Mouse (Mus musculus) midbrain, embryonic 11.5 days (tissue): ENCODE measurements around the gene Ust. TPM values are rescaled to one million over a fixed set of nuclear protein-coding genes. Genes with fewer than 3 reads are reported as not detected.
A peak's percentile ranks its signal among the peaks of the same experiment; 100 is the strongest.

Experiments used
- ATAC-seq: fragments of 200-750 bp; cut with Nextera tagmentation; 2 replicates; pipeline ENCODE4 v1.8.0; 2017; ENCODE audit warnings: moderate TSS enrichment, moderate library complexity; ENCODE audit not compliant: low FRiP score
- DNase-seq: peaks from one replicate; pipeline ENCODE4 v3.0.0; 2015; ENCODE audit warnings: low spot score; ENCODE audit errors: missing footprints
- H3K27ac ChIP-seq: fragments of 300-500 bp; sonication (generic); 2 replicates; pipeline ENCODE4 v1.5.1; 2014; ENCODE audit warnings: low read depth, low read length
- H3K27me3 ChIP-seq: fragments of 300-500 bp; sonication (generic); 2 replicates; pipeline ENCODE4 v1.6.1; 2014; ENCODE audit warnings: mild to moderate bottlenecking, low read length, moderate library complexity, mixed read lengths; ENCODE audit not compliant: control insufficient read depth, insufficient read depth
- H3K36me3 ChIP-seq: fragments of 300-500 bp; sonication (generic); 2 replicates; pipeline ENCODE4 v1.6.1; 2014; ENCODE audit warnings: mild to moderate bottlenecking, low read length, moderate library complexity, mixed read lengths; ENCODE audit not compliant: control insufficient read depth, insufficient read depth
- H3K4me1 ChIP-seq: fragments of 300-500 bp; sonication (generic); 2 replicates; pipeline ENCODE4 v1.6.1; 2014; ENCODE audit warnings: low read length; ENCODE audit not compliant: control insufficient read depth, insufficient read depth
- H3K4me2 ChIP-seq: fragments of 300-500 bp; sonication (generic); 2 replicates; pipeline ENCODE4 v1.6.1; 2014; ENCODE audit warnings: mild to moderate bottlenecking, moderate library complexity
- H3K4me3 ChIP-seq: fragments of 300-500 bp; sonication (generic); 2 replicates; pipeline ENCODE4 v1.5.1; 2014; ENCODE audit warnings: low read depth, low read length
- H3K9ac ChIP-seq: fragments of 300-500 bp; sonication (generic); 2 replicates; pipeline ENCODE4 v1.6.1; 2014; ENCODE audit warnings: low read length
- H3K9me3 ChIP-seq: fragments of 300-500 bp; sonication (generic); 2 replicates; pipeline ENCODE4 v1.6.1; 2016; ENCODE audit warnings: low read length; ENCODE audit not compliant: control insufficient read depth
- WGBS: fragments of 180-500 bp; shearing (Covaris S2); extraction: QIAGEN DNeasy Blood & Tissue Kit; methylation state at CpG from one replicate; pipeline ENCODE4 v1.1.7; 2014; 5-methylcytosine and 5-hydroxymethylcytosine counted together
- polyA plus RNA-seq: library from polyadenylated mRNA; unstranded; fragments of >200 nt; fragmentation: Nextera tagmentation; extraction: Ambion mirVana; gene quantifications from 2 replicates; pipeline ENCODE4 v1.2.1, GENCODE M21; 2014

Ust gene
- polyA plus RNA-seq, 1 experiment from 2014 or later = 2.9 TPM

DNA sequence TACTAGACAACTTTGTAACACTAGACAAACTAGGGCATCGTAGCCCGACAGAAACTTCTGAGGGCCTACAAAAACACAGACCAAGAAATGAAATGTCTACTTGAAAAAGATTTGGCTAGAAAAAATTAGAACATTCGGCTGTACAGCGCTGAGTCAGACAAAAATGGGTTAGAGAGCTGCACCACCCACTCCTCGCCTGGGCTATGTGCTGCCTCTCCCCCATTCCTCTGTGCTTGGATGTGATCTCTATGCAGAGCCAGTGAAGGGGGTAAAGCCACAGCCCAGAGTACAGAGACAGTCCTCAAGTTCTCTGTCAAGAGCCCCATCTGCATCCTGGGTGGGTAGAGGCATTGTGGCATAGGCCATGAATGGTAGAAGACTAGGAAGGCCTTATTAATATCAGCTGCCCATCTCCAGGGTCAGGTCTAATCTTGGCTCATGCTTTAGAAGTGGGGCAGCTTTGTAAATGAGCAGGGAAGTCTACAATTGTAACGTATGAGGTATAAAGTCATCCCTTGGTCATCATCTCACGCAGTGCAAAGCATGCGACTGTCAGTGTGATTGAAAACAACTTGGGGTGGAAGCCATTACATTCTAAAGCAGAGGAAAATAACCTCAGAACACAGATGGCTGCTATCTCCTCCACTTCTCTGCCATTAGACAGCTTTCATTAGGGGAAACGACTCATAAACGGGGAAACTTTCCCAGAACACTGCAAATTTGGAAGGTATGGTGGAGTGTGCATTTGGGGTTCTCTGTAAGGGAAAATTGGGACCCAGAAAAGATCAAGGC lies 281.6 kb downstream of the Ust start:
- no peak for ATAC-seq
- 92% methylated on average over 10 of the region's 10 CpGs for WGBS
- H3K9ac ChIP-seq = no peak overlapping the region
- no peak overlapping the region for H3K4me3 ChIP-seq
- H3K36me3 ChIP-seq = no peaks in the 10 kb centered on the region
- no peak overlapping the region for H3K27ac ChIP-seq
- no peaks in the 10 kb centered on the region for H3K4me1 ChIP-seq
- H3K27me3 ChIP-seq = no peaks in the 10 kb centered on the region
- no peak overlapping the region for H3K4me2 ChIP-seq
- 0 out of 2 replicates have a peak, but pooled peaks cover 2% of the 10 kb centered on the region for H3K9me3 ChIP-seq
- no peak for DNase-seq

- DNase-seq = no peak
- no peaks in the 10 kb centered on the region for H3K4me1 ChIP-seq
- no peaks in the 10 kb centered on the region for H3K36me3 ChIP-seq
- no peak overlapping the region for H3K4me3 ChIP-seq
- 85% methylated on average over 8 of the region's 8 CpGs for WGBS
- no peak for ATAC-seq
- no peak overlapping the region for H3K9ac ChIP-seq
- H3K9me3 ChIP-seq = 0 out of 2 replicates have a peak, but pooled peaks cover 2% of the 10 kb centered on the region
- H3K27ac ChIP-seq = no peak overlapping the region
- H3K4me2 ChIP-seq = no peak overlapping the region
- no peaks in the 10 kb centered on the region for H3K27me3 ChIP-seq
These were observed 285.3 kb downstream of the Ust start for GRCm38 (mm10) chr10:8233148-8233901.

DNA sequence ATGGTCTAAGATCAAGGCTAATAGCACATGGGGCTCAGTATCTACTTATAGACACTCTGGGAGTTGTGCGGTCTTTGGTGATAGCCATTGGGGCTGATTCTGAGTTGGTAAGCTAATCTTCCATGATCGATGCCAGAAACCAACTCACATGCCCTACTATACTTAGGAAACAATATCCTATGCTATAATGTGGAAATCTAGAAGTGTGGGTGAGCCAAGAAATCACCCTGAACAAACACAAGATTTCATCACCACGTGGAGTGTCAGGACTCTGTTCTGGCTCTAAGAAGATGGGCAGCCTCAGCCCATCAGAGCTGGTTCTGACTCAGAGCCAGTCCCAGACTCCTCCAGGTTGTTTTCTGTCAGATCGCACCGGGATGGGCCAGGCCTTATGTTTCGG lies 286.1 kb downstream of the Ust start:
- DNase-seq = no peak
- no peak overlapping the region for H3K27ac ChIP-seq
- no peak for ATAC-seq
- H3K4me2 ChIP-seq = no peak overlapping the region
- WGBS = 91% methylated on average over 6 of the region's 6 CpGs
- 0 out of 2 replicates have a peak, but pooled peaks cover 2% of the 10 kb centered on the region for H3K9me3 ChIP-seq
- no peaks in the 10 kb centered on the region for H3K27me3 ChIP-seq
- H3K4me1 ChIP-seq = no peaks in the 10 kb centered on the region
- H3K36me3 ChIP-seq = no peaks in the 10 kb centered on the region
- H3K4me3 ChIP-seq = no peak overlapping the region
- no peak overlapping the region for H3K9ac ChIP-seq

DNA sequence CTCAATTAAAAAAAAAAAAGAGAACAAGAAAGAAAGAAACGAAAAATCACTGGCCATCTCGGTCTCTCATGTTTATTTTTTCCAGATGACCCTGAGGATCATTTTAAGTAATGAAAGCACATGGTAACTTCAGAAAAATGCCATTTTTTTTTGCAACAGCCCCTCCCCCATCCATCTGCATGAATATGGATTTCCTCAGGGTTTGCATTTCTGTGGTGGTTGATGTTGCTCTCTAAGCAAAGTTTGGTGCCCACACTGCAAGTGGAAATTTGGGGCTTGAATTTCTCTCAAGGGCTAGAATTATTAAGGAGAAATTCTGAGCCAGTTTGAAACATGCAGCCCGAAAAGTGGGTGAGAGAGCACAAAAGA lies 290.3 kb downstream of the Ust start:
- Histone ChIP-seq H3K36me3 (no peaks in the 10 kb centered on the region), H3K9ac (no peak overlapping the region), H3K27ac (no peak overlapping the region), H3K4me1 (no peaks in the 10 kb centered on the region), H3K4me2 (no peak overlapping the region), H3K27me3 (no peaks in the 10 kb centered on the region), H3K9me3 (no peaks in the 10 kb centered on the region), H3K4me3 (no peak overlapping the region)
- ATAC-seq (no peak), DNase-seq (no peak)
- 81% methylated on average over 3 of the region's 3 CpGs for WGBS

DNA sequence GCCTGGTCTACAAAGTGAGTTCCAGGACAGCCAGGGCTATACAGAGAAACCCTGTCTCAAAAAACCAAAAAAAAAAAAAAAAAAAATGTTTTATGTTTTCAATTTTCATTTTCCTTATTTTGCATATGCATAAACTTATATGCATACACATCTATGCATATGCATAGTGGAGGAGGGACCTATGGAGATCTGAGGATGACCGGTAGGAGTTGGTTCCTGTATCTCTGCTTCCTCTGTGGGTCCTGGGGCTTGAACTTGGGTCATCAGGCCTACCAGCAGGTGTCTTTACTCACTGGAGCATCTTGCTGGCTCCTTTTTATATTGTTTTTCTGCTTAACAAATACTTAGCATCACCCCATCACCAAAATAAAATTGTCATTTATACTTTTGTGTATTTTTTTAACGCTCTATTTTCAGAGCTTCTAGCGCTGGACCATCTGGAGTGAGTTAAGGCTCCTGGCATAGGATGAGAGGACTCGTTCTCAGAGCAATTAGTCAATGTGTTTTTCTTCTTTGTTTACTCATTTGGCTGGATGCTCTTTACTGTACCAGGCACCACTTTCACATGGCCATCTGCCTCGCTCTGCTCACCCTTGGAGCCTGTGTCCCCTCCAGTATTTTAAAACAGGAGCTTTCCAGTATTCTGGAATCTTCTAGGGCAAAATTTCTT lies 290.8 kb downstream of the Ust start:
- H3K27ac ChIP-seq = no peak overlapping the region
- no peaks in the 10 kb centered on the region for H3K27me3 ChIP-seq
- ATAC-seq (no peak), DNase-seq (peak; percentile 19)
- H3K4me2 ChIP-seq = no peak overlapping the region
- no peak overlapping the region for H3K9ac ChIP-seq
- 83% methylated on average over 5 of the region's 5 CpGs for WGBS
- H3K36me3 ChIP-seq = no peaks in the 10 kb centered on the region
- no peaks in the 10 kb centered on the region for H3K4me1 ChIP-seq
- H3K4me3 ChIP-seq = no peak overlapping the region
- no peaks in the 10 kb centered on the region for H3K9me3 ChIP-seq

DNA sequence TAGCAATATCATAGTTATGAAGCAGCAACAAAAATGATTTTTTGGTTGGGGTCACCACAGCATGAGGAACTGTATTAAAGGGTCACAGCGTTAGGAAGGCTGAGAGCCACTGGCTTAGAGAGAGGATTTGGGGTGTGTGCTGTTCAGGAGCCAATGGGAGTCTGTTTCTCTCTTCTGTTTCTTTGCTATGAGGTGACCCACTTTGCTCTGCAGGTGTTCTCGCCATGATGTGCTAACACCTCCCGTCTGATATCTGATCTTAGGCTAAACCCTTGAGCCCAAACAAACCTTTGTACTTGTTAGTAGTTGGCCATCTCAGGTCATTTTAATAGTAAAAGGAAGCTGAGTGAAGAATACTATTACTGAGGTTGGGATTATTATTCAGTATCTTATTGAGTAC lies 292.0 kb downstream of the Ust start:
- H3K27ac ChIP-seq = no peak overlapping the region
- H3K4me1 ChIP-seq = no peaks in the 10 kb centered on the region
- H3K27me3 ChIP-seq = no peaks in the 10 kb centered on the region
- no peak overlapping the region for H3K4me3 ChIP-seq
- H3K9me3 ChIP-seq = no peaks in the 10 kb centered on the region
- no peaks in the 10 kb centered on the region for H3K36me3 ChIP-seq
- 78% methylated on average over 3 of the region's 3 CpGs for WGBS
- H3K9ac ChIP-seq = no peak overlapping the region
- ATAC-seq (no peak), DNase-seq (peak; percentile 23)
- no peak overlapping the region for H3K4me2 ChIP-seq

GRCm38 (mm10) chr10:8224641-8225040 lies 294.0 kb downstream of the Ust start:
- no peaks in the 10 kb centered on the region for H3K27me3 ChIP-seq
- no peak for ATAC-seq

GRCm38 (mm10) chr10:8224046-8224445 lies 294.6 kb downstream of the Ust start:
- Histone ChIP-seq H3K27ac (no peak overlapping the region), H3K9me3 (no peaks in the 10 kb centered on the region), H3K9ac (no peak overlapping the region), H3K4me2 (no peak overlapping the region), H3K36me3 (no peaks in the 10 kb centered on the region), H3K4me1 (no peaks in the 10 kb centered on the region), H3K27me3 (no peaks in the 10 kb centered on the region), H3K4me3 (no peak overlapping the region)
- no peak for ATAC-seq
- WGBS = 83% methylated on average over 8 of the region's 8 CpGs
- peak; percentile 51 for DNase-seq

More at GRCm38 (mm10) chr10:8224641-8225040, 294.0 kb downstream of the Ust start:
- WGBS = 85% methylated on average over 2 of the region's 2 CpGs
- no peaks in the 10 kb centered on the region for H3K9me3 ChIP-seq
- DNase-seq = no peak
- H3K9ac ChIP-seq = no peak overlapping the region
- H3K4me3 ChIP-seq = no peak overlapping the region
- H3K4me2 ChIP-seq = no peak overlapping the region
- H3K4me1 ChIP-seq = no peaks in the 10 kb centered on the region
- no peak overlapping the region for H3K27ac ChIP-seq
- H3K36me3 ChIP-seq = no peaks in the 10 kb centered on the region

- Histone ChIP-seq H3K9me3 (no peaks in the 10 kb centered on the region), H3K36me3 (no peaks in the 10 kb centered on the region), H3K27me3 (no peaks in the 10 kb centered on the region), H3K9ac (no peak overlapping the region), H3K4me3 (no peak overlapping the region), H3K27ac (no peak overlapping the region), H3K4me1 (no peaks in the 10 kb centered on the region), H3K4me2 (no peak overlapping the region)
- DNase-seq = peak; percentile 71
- WGBS = 50% methylated on average over 8 of the region's 8 CpGs
- no peak for ATAC-seq
These were observed 301.7 kb downstream of the Ust start for GRCm38 (mm10) chr10:8216946-8217345.
